ENCODE assay signal across 8 mouse cellular contexts in the genomic region with DNA sequence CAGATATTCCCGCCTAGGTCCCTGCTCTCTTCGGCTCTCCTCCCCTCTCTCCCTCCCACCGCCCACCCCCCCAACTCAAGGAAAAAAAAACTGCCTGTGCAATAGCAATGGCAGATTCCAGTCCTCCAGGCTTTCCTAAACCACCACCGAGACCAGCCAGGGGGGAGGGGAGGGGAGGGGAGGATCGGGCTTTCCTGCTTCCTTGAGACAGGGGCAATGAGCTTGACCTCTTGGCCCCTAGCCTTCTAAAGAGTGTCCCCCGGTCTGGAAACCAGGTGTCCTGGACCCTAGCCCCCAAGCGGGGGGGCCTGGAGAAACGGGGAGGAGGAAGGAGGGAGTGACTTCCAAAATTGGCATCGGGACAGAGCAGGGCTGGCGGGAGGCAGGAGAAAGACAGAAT. TPM values are rescaled to one million over a fixed set of nuclear protein-coding genes. Genes with fewer than 3 reads are reported as not detected.
DNase-seq lines count a peak whose midpoint lies in the region; ATAC-seq and TF ChIP-seq lines count a peak whose summit lies in the region.

No protein-coding gene starts in this region.

- H3K9me3 ChIP-seq in limb, embryonic 12.5 days: no peaks in the 10 kb centered on the region
- no peaks in the 10 kb centered on the region for H3K9me3 ChIP-seq in neural tube, embryonic 14.5 days (ENCODE audit: control insufficient read depth, low read length)

- peak overlapping the region; percentile 92 for H3K27ac ChIP-seq in gastrocnemius, adult 2 months
- H3K27ac ChIP-seq in limb, embryonic 12.5 days: peak overlapping the region; percentile 59
- H3K27ac ChIP-seq in neural tube, embryonic 14.5 days (ENCODE audit: low read depth, low read length): no peak overlapping the region

- WGBS in limb, embryonic 12.5 days: 2% methylated on average over 9 of the region's 10 CpGs
- WGBS in neural tube, embryonic 14.5 days: 9% methylated on average over 8 of the region's 10 CpGs

- peak overlapping the region; percentile 50 for H3K9ac ChIP-seq in limb, embryonic 12.5 days (replicated peaks)
- peak overlapping the region; percentile 41 for H3K9ac ChIP-seq in neural tube, embryonic 14.5 days (replicated peaks; ENCODE audit: low read depth, low read length)

- H3K4me2 ChIP-seq in limb, embryonic 12.5 days: peak overlapping the region; percentile 58
- H3K4me2 ChIP-seq in neural tube, embryonic 14.5 days (ENCODE audit: low read depth, low read length): peak overlapping the region; percentile 37

- peaks cover 29% of the 10 kb centered on the region for H3K27me3 ChIP-seq in limb, embryonic 12.5 days
- H3K27me3 ChIP-seq in neural tube, embryonic 14.5 days (ENCODE audit: control insufficient read depth, insufficient read depth, low read length): peaks cover 10% of the 10 kb centered on the region

- peak; percentile 68 for DNase-seq in gastrocnemius, adult 2 months
- no peak for DNase-seq in gastrocnemius, postnatal 14 days
- DNase-seq in ES-CJ7 (ENCODE audit: low read depth, low spot score): peak; percentile 77
- peak; percentile 81 for DNase-seq in embryo, embryonic 11 days
- peak; percentile 77 to 80 for DNase-seq in heart, postnatal 10 days

- intact Hi-C loops in gastrocnemius, adult 2 months (cut with DNase I): no loop called here
- intact Hi-C loops in gastrocnemius, postnatal 14 days (cut with DNase I; ENCODE audit: low total_unique reads): no loop called here
- intact Hi-C loops in heart, postnatal 10 days (cut with DNase I): no loop called here

- H3K36me3 ChIP-seq in limb, embryonic 12.5 days: peaks cover 17% of the 10 kb centered on the region
- H3K36me3 ChIP-seq in neural tube, embryonic 14.5 days (ENCODE audit: control insufficient read depth, insufficient read depth, low read length): peaks cover 11% of the 10 kb centered on the region; the same call in 1 of the 2 replicates

- TF ChIP-seq CTCF in gastrocnemius, adult 2 months (IDR thresholded peaks at IDR 0.05): no peak

- peaks cover 48% of the 10 kb centered on the region for H3K4me1 ChIP-seq in limb, embryonic 12.5 days (replicated peaks)
- peaks cover 12% of the 10 kb centered on the region for H3K4me1 ChIP-seq in neural tube, embryonic 14.5 days (ENCODE audit: control insufficient read depth, insufficient read depth, low read length)

- ATAC-seq in limb, embryonic 12.5 days (ENCODE audit: insufficient number of reproducible peaks, insufficient read depth, low FRiP score, low TSS enrichment, low read depth): no peak
- no peak for ATAC-seq in neural tube, embryonic 14.5 days (ENCODE audit: low read depth)
- ATAC-seq in inflammation-experienced regulatory T-cells, adult 6 months: no peak

- H3K4me3 ChIP-seq in gastrocnemius, adult 2 months: peak overlapping the region; percentile 85
- peak overlapping the region; percentile 38 for H3K4me3 ChIP-seq in limb, embryonic 12.5 days (replicated peaks)
- H3K4me3 ChIP-seq in neural tube, embryonic 14.5 days (ENCODE audit: low read depth, low read length): peak overlapping the region; percentile 23

RNA-seq across cellular contexts. Expression of gene Bcl6b, which starts 2.9 kb away (rescaled TPM):
- total RNA-seq in gastrocnemius, adult 2 months (2021): 1 to 10 TPM; 1.4 to 2.6 TPM
- total RNA-seq in gastrocnemius, postnatal 14 days (2021): 10 to 100 TPM; 12.4 to 13.7 TPM
- 10 to 100 TPM; 54.7 to 55.5 TPM for total RNA-seq in heart, postnatal 10 days (2021)
- polyA plus RNA-seq in limb, embryonic 12.5 days (2016; fragmentation: Nextera tagmentation; extraction: Ambion mirVana): 7.1 and 8.2 TPM in 2 replicates
- polyA plus RNA-seq in neural tube, embryonic 14.5 days (2014; fragmentation: Nextera tagmentation; extraction: Ambion mirVana): 1.8 and 5.7 TPM in 2 replicates
- under 1 TPM in 1 of 3 experiments, not detected in 2; 0.39 TPM for polyA plus RNA-seq in inflammation-experienced regulatory T-cells, adult 6 months (2017; shearing (Covaris generic))

RNA-seq across cellular contexts. Expression of gene 0610010K14Rik, which starts 5.2 kb away (rescaled TPM):
- 10 to 100 TPM; 33.4 to 37.0 TPM for total RNA-seq in gastrocnemius, adult 2 months (2021)
- total RNA-seq in gastrocnemius, postnatal 14 days (2021): 10 to 100 TPM; 29.7 to 37.4 TPM
- 10 to 100 TPM; 54.8 to 60.8 TPM for total RNA-seq in heart, postnatal 10 days (2021)
- 215 and 222 TPM in 2 replicates for polyA plus RNA-seq in limb, embryonic 12.5 days (2016; fragmentation: Nextera tagmentation; extraction: Ambion mirVana)
- 160 and 161 TPM in 2 replicates for polyA plus RNA-seq in neural tube, embryonic 14.5 days (2014; fragmentation: Nextera tagmentation; extraction: Ambion mirVana)
- 100 to 1,000 TPM; 133 to 147 (median 134) TPM for polyA plus RNA-seq in inflammation-experienced regulatory T-cells, adult 6 months (2017; shearing (Covaris generic))

RNA-seq across cellular contexts. Expression of gene Gm21988, which starts 7.1 kb away (rescaled TPM):
- total RNA-seq in gastrocnemius, adult 2 months (2021): 1 to 10 TPM; 3.7 to 4.4 TPM
- 1 to 10 TPM; 2.6 to 2.7 TPM for total RNA-seq in gastrocnemius, postnatal 14 days (2021)
- 1 to 10 TPM; 3.3 to 3.4 TPM for total RNA-seq in heart, postnatal 10 days (2021)
- 9.9 and 10.4 TPM in 2 replicates for polyA plus RNA-seq in limb, embryonic 12.5 days (2016; fragmentation: Nextera tagmentation; extraction: Ambion mirVana)
- polyA plus RNA-seq in neural tube, embryonic 14.5 days (2014; fragmentation: Nextera tagmentation; extraction: Ambion mirVana): 12.7 and 13.3 TPM in 2 replicates
- 10 to 100 TPM in 1 of 3 experiments, 1 to 10 TPM in 2; 2.7 to 11.1 (median 6.1) TPM for polyA plus RNA-seq in inflammation-experienced regulatory T-cells, adult 6 months (2017; shearing (Covaris generic))

RNA-seq across cellular contexts. Expression of gene Rnasek, which starts 7.1 kb away (rescaled TPM):
- total RNA-seq in gastrocnemius, adult 2 months (2021): 100 to 1,000 TPM; 109 to 117 TPM
- total RNA-seq in gastrocnemius, postnatal 14 days (2021): 10 to 100 TPM; 96.0 to 96.9 TPM
- total RNA-seq in heart, postnatal 10 days (2021): 100 to 1,000 TPM in 1 of 2 experiments, 10 to 100 TPM in 1; 96.4 to 102 TPM
- polyA plus RNA-seq in limb, embryonic 12.5 days (2016; fragmentation: Nextera tagmentation; extraction: Ambion mirVana): 117 and 118 TPM in 2 replicates
- 389 and 413 TPM in 2 replicates for polyA plus RNA-seq in neural tube, embryonic 14.5 days (2014; fragmentation: Nextera tagmentation; extraction: Ambion mirVana)
- polyA plus RNA-seq in inflammation-experienced regulatory T-cells, adult 6 months (2017; shearing (Covaris generic)): 100 to 1,000 TPM; 207 to 275 (median 255) TPM

RNA-seq across cellular contexts. Expression of gene Slc16a13, which starts 11.7 kb away (rescaled TPM):
- under 1 TPM; 0.28 to 0.67 TPM for total RNA-seq in gastrocnemius, adult 2 months (2021)
- total RNA-seq in gastrocnemius, postnatal 14 days (2021): 1 to 10 TPM in 1 of 2 experiments, under 1 TPM in 1; 0.53 to 1.5 TPM
- total RNA-seq in heart, postnatal 10 days (2021): 1 to 10 TPM; 5.2 to 6.8 TPM
- polyA plus RNA-seq in limb, embryonic 12.5 days (2016; fragmentation: Nextera tagmentation; extraction: Ambion mirVana): 16.1 and 18.5 TPM in 2 replicates
- polyA plus RNA-seq in neural tube, embryonic 14.5 days (2014; fragmentation: Nextera tagmentation; extraction: Ambion mirVana): 10.4 and 13.2 TPM in 2 replicates
- 1 to 10 TPM; 2.3 to 4.3 (median 3.2) TPM for polyA plus RNA-seq in inflammation-experienced regulatory T-cells, adult 6 months (2017; shearing (Covaris generic))

Comparison
In these comparisons a context has a peak if more than half of its experiments do, and no peak if none do; other contexts are left out.
1. H3K4me3 ChIP-seq: peak in every context shown above with its lines; median percentile 85 in gastrocnemius, adult 2 months; 38 in limb, embryonic 12.5 days; 23 in neural tube, embryonic 14.5 days.